Mouse (Mus musculus) gastrocnemius, adult 18-20 months (tissue): ENCODE results near the gene Asb2. TPM values are rescaled to one million over a fixed set of nuclear protein-coding genes. Genes with fewer than 3 reads are reported as not detected.

Experiments used
- DNase-seq: peaks from one replicate; pipeline ENCODE4 v3.0.0; 2021; ENCODE audit warnings: low spot score
- total RNA-seq, 2 experiments: library from RNA; stranded (reverse); gene quantifications; 2 replicates each; pipeline ENCODE4 v1.2.3; 2021

Asb2 gene
- total RNA-seq, 2 experiments from 2014 or later, result 852 to 871 TPM

GRCm38 (mm10) chr12:103273732-103274131 lies 82.1 kb downstream of the Asb2 start:
- DNase-seq, result no peak

DNA sequence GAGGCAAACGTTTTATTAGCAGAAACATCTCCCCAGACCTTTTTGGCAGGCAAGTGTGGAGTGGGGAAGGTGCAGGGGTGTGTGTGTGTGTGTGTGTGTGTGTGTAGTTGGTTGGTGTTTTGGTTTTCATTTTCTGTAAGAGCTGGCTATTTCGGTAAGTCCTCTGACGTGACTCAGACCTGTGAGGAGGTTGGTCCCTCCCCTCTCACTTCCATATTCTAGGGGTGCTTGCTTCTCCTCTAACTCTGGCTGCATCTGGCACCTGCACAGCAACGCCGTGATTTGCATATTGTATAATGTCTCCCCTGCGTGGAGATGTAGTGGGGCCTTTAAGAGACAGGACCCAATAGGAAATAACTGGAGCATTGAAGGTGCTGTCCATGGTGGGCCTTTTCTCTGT lies 82.8 kb downstream of the Asb2 start:
- DNase-seq, result no peak

DNA sequence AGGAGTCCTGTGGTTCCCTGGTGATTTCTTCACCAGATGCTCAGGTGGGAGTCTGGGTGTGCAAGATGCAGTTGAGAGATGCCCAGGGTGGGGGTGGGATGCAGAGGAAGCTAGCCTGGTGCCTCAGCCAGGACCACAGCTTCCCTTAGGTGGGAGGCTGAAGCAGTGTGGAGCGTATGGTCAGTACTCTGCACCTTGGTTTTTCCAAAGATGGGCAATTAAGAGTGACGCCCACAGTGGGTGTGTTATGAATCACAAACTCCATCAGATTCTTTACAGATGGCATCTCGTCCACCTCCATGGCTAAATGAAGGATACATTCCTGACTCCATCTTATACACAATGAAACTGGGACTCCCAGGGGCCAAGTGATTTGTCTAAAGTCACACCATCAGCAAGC lies 83.6 kb downstream of the Asb2 start:
- DNase-seq, result no peak

Other genes starting within 250 kb of the Asb2 start
- 10 to 100 TPM in 1 of 2 experiments, 1 to 10 TPM in 1; 9.9 to 29.8 TPM for gene Prima1, start 113.9 kb downstream of the Asb2 start, total RNA-seq
- gene Fam181a, start 45.0 kb downstream of the Asb2 start, total RNA-seq, result not detected
- 10 to 100 TPM; 11.2 to 15.5 TPM for gene Otub2, start 32.7 kb upstream of the Asb2 start, total RNA-seq
- 1 to 10 TPM in 1 of 2 experiments, under 1 TPM in 1; 0.62 to 1.1 TPM for gene 9330161L09Rik, start 51.8 kb upstream of the Asb2 start, total RNA-seq
- 10 to 100 TPM; 73.5 to 91.8 TPM for gene Ddx24, start 69.8 kb upstream of the Asb2 start, total RNA-seq
- 10 to 100 TPM; 53.0 to 82.0 TPM for gene Ifi27, start 78.2 kb upstream of the Asb2 start, total RNA-seq
- 10 to 100 TPM; 15.5 to 29.8 TPM for gene Ifi27l2a, start 87.7 kb upstream of the Asb2 start, total RNA-seq
- gene Ifi27l2b, start 101.2 kb upstream of the Asb2 start, total RNA-seq, result not detected
- under 1 TPM; 0.21 to 0.71 TPM for gene Ppp4r4, start 176.3 kb upstream of the Asb2 start, total RNA-seq